Mouse (Mus musculus) stomach, postnatal 0 days (tissue): ENCODE measurements at regions not wholly inside any gene's neighbourhood (a gene's known extent, or its start where the extent isn't known, plus 50 kb on each side); places are given as distances from the start of the nearest gene placed in this dataset.

Experiments
- ATAC-seq: fragments of 200-750 bp; cut with Nextera tagmentation; 2 replicates; pipeline ENCODE4 v1.8.0; 2017; ENCODE audit not compliant: low FRiP score, low TSS enrichment
- DNase-seq: peaks from one replicate; pipeline ENCODE4 v3.0.0-alpha.2; 2016; ENCODE audit warnings: low spot score
- H3K27ac ChIP-seq: fragments of 300-500 bp; sonication (generic); replicated peaks from 2 replicates; pipeline ENCODE4 v1.5.1; 2014; ENCODE audit warnings: mild to moderate bottlenecking, control low read depth
- H3K27me3 ChIP-seq: fragments of 300-500 bp; sonication (generic); 2 replicates; pipeline ENCODE4 v1.6.1; 2014; ENCODE audit warnings: low read length; ENCODE audit not compliant: control insufficient read depth, insufficient read depth
- H3K36me3 ChIP-seq: fragments of 300-500 bp; sonication (generic); 2 replicates; pipeline ENCODE4 v1.6.1; 2014; ENCODE audit warnings: low read length, mixed read lengths; ENCODE audit not compliant: control insufficient read depth, insufficient read depth
- H3K4me1 ChIP-seq: fragments of 300-500 bp; sonication (generic); replicated peaks from 2 replicates; pipeline ENCODE4 v1.6.1; 2014; ENCODE audit warnings: antibody characterized with exemption; ENCODE audit not compliant: control insufficient read depth, insufficient read depth
- H3K4me2 ChIP-seq: fragments of 300-500 bp; sonication (generic); replicated peaks from 2 replicates; pipeline ENCODE4 v1.6.1; 2014; ENCODE audit warnings: low read depth, mild to moderate bottlenecking, control low read depth, moderate library complexity
- H3K4me3 ChIP-seq: fragments of 300-500 bp; sonication (generic); 2 replicates; pipeline ENCODE4 v1.5.1; 2014; ENCODE audit warnings: low read depth, low read length, control low read depth
- H3K9ac ChIP-seq: fragments of 300-500 bp; sonication (generic); 2 replicates; pipeline ENCODE4 v1.6.1; 2014; ENCODE audit warnings: mild to moderate bottlenecking, low read length, control low read depth, mixed read lengths
- H3K9me3 ChIP-seq: fragments of 300-500 bp; sonication (generic); 2 replicates; pipeline ENCODE4 v1.6.1; 2016; ENCODE audit warnings: low read length; ENCODE audit not compliant: control insufficient read depth
- CTCF ChIP-seq: IDR thresholded peaks from 2 replicates; pipeline ENCODE4 v1.5.1; 2016; ENCODE audit warnings: antibody characterized with exemption, low read depth, mild to moderate bottlenecking, moderate library complexity
- EP300 ChIP-seq: optimal IDR thresholded peaks from 2 replicates; pipeline ENCODE3; 2016; ENCODE audit warnings: antibody characterized with exemption
- WGBS: fragments of 180-500 bp; shearing (Covaris S2); extraction: QIAGEN DNeasy Blood & Tissue Kit; methylation state at CpG from one replicate; pipeline ENCODE4 v1.1.7; 2014; 5-methylcytosine and 5-hydroxymethylcytosine counted together

GRCm38 (mm10) chr4:81508776-81509175 lies 66.2 kb upstream of the Mpdz start:
- H3K27ac ChIP-seq = no peak overlapping the region
- WGBS = 92% methylated on average over 1 of the region's 1 CpGs

GRCm38 (mm10) chr4:81506841-81507240 lies 64.2 kb upstream of the Mpdz start:
- Histone ChIP-seq H3K9me3 (no peaks in the 10 kb centered on the region), H3K4me3 (no peak overlapping the region), H3K27me3 (no peaks in the 10 kb centered on the region), H3K9ac (no peak overlapping the region), H3K27ac (no peak overlapping the region), H3K4me1 (no peaks in the 10 kb centered on the region), H3K36me3 (no peaks in the 10 kb centered on the region), H3K4me2 (no peak overlapping the region)
- ATAC-seq (no peak), DNase-seq (no peak)
- TF ChIP-seq EP300 = no peak
- TF ChIP-seq CTCF = no peak
- 83% methylated on average over 5 of the region's 5 CpGs for WGBS

More at GRCm38 (mm10) chr4:81508776-81509175, 66.2 kb upstream of the Mpdz start:
- Histone ChIP-seq H3K27me3 (no peaks in the 10 kb centered on the region), H3K4me3 (no peak overlapping the region), H3K9me3 (no peaks in the 10 kb centered on the region), H3K9ac (no peak overlapping the region), H3K4me1 (no peaks in the 10 kb centered on the region), H3K36me3 (no peaks in the 10 kb centered on the region), H3K4me2 (no peak overlapping the region)
- ATAC-seq (no peak), DNase-seq (no peak)
- no peak for TF ChIP-seq EP300
- TF ChIP-seq CTCF = no peak

- Histone ChIP-seq H3K4me3 (no peak overlapping the region), H3K36me3 (no peaks in the 10 kb centered on the region), H3K4me2 (no peak overlapping the region), H3K27ac (no peak overlapping the region), H3K9ac (no peak overlapping the region), H3K9me3 (no peaks in the 10 kb centered on the region), H3K27me3 (no peaks in the 10 kb centered on the region), H3K4me1 (no peaks in the 10 kb centered on the region)
- ATAC-seq (no peak), DNase-seq (no peak)
- WGBS = 93% methylated on average over 6 of the region's 6 CpGs
- TF ChIP-seq CTCF = no peak
- no peak for TF ChIP-seq EP300
Measured at GRCm38 (mm10) chr4:81506306-81506705, 63.7 kb upstream of the Mpdz start.

- DNase-seq (no peak), ATAC-seq (no peak)
- Histone ChIP-seq H3K4me1 (no peaks in the 10 kb centered on the region), H3K9me3 (no peaks in the 10 kb centered on the region), H3K9ac (no peak overlapping the region), H3K27ac (no peak overlapping the region), H3K4me3 (no peak overlapping the region), H3K27me3 (no peaks in the 10 kb centered on the region), H3K4me2 (no peak overlapping the region), H3K36me3 (no peaks in the 10 kb centered on the region)
- TF ChIP-seq CTCF (no peak), EP300 (no peak)
- 47% methylated on average over 3 of the region's 3 CpGs for whole genome bisulfite sequencing
Measured at GRCm38 (mm10) chr4:81505096-81505495, 62.5 kb upstream of the Mpdz start.

- no peak overlapping the region for H3K27ac ChIP-seq
- no peak overlapping the region for H3K4me3 ChIP-seq
- no peaks in the 10 kb centered on the region for H3K36me3 ChIP-seq
- H3K27me3 ChIP-seq = no peaks in the 10 kb centered on the region
- TF ChIP-seq CTCF (no peak), EP300 (no peak)
- 55% methylated on average over 5 of the region's 5 CpGs for WGBS
- ATAC-seq (no peak), DNase-seq (no peak)
- H3K9ac ChIP-seq = no peak overlapping the region
- H3K4me2 ChIP-seq = no peak overlapping the region
- no peaks in the 10 kb centered on the region for H3K4me1 ChIP-seq
- no peaks in the 10 kb centered on the region for H3K9me3 ChIP-seq
Measured at GRCm38 (mm10) chr4:81503941-81504340, 61.3 kb upstream of the Mpdz start.

GRCm38 (mm10) chr4:81501802-81502201 lies 59.2 kb upstream of the Mpdz start:
- Histone ChIP-seq H3K4me1 (no peaks in the 10 kb centered on the region), H3K36me3 (no peaks in the 10 kb centered on the region), H3K4me3 (no peak overlapping the region), H3K9me3 (no peaks in the 10 kb centered on the region), H3K4me2 (no peak overlapping the region), H3K27ac (no peak overlapping the region), H3K27me3 (no peaks in the 10 kb centered on the region), H3K9ac (no peak overlapping the region)
- DNase-seq = no peak
- TF ChIP-seq EP300 = no peak
- TF ChIP-seq CTCF = no peak
- ATAC-seq = no peak
- WGBS = 68% methylated on average over 5 of the region's 5 CpGs
